Mouse (Mus musculus) kidney, adult 2 months (tissue): Measurements from ENCODE around the gene Comp.

ENCODE experiments used
- CTCF ChIP-seq: fragments of 200-500 bp; conservative IDR thresholded peaks from 2 replicates; pipeline ENCODE4 v1.5.1; 2011; ENCODE audit warnings: low read depth, mild to moderate bottlenecking, control low read depth, low read length, moderate library complexity, mixed read lengths; ENCODE audit not compliant: insufficient read depth, insufficient read length
- POLR2A ChIP-seq: fragments of 200-500 bp; IDR thresholded peaks from one replicate; pipeline ENCODE4 v1.6.1; 2011; ENCODE audit warnings: low read depth, low read length, control low read depth

DNA sequence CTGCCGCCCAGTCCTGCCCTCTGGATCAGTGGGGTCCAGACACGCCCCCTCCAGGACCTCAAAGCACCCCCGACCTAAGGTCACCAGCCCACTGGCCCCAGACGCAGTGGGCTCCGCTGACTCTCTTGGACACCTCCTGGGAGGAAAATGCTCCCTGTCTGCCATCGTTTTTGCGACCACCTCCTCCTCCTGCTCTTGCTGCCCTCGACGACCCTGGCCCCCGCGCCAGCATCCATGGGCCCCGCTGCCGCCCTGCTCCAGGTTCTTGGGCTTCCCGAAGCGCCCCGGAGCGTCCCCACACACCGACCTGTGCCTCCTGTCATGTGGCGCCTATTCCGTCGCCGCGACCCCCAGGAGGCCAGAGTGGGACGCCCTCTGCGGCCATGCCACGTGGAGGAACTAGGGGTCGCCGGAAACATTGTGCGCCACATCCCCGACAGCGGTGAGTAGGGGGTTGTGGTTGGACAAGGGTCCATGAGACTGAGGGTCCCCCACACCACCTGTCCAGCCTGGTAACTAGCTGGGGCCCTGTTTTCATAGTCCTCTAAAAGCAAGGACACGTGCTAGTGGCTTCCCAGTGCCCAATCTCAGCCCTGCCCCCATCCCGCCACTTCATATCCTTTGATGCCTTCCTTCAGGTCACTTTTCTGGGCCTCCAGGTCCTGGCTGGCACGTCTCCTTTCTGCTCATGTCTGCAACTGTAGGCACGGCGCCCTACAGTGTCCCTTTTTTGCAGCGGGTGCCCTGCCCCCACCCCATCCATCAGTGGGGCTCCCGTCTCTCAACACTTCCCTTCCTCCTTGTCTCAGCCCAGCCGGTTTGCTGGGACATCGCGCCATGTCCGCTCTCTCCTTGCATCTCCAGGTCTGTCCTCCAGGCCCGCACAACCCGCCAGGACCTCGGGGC is 43.3 kb upstream of the Comp start:
- TF ChIP-seq CTCF (no peak), POLR2A (no peak)
